Mouse (Mus musculus) neural tube, embryonic 10.5 days (tissue): ENCODE results near the gene Zfp352.
"Not testable (repeated sequence)": the region's sequence is repeated elsewhere in the genome, so short reads cannot be mapped to it uniquely, and the experiment has no call there.

ENCODE experiments used
- DNase-seq: peaks from one replicate; pipeline ENCODE4 v3.0.0-alpha.2; 2017; ENCODE audit warnings: low spot score; ENCODE audit errors: extremely low spot score

Zfp352 gene

GRCm38 (mm10) chr4:90218520-90218919 is at the start of gene Zfp352:
TSS of gene Zfp352 (plus strand) at chr4:90218820.
- no peak for DNase-seq

- DNase-seq = no peak
Measured at GRCm38 (mm10) chr4:90170890-90171483, 47.6 kb upstream of the Zfp352 start.

DNA sequence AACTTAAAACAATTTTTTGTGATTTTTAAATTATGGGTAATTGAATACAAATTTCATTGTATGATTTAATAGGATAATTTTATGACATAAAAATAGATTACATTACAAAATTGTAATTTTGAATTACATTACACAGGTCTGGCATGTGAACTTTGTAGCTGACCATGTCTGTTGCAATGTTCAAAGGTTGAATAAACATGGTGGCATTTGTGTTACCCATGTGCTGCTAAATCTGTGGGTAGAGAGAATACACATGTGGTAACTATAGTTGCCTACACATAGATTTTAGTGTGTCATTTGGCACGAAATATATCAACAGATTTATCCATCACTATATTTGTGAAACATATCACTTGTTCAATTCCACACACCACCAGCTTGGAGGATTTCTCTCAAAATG is 44.6 kb upstream of the Zfp352 start:
- DNase-seq = no peak

GRCm38 (mm10) chr4:90203421-90203820 is 15.2 kb upstream of the Zfp352 start:
- no peak for DNase-seq

GRCm38 (mm10) chr4:90211475-90211874 is 7.1 kb upstream of the Zfp352 start:
- no peak for DNase-seq

GRCm38 (mm10) chr4:90212076-90212475 is 6.5 kb upstream of the Zfp352 start:
- DNase-seq = no peak

DNA sequence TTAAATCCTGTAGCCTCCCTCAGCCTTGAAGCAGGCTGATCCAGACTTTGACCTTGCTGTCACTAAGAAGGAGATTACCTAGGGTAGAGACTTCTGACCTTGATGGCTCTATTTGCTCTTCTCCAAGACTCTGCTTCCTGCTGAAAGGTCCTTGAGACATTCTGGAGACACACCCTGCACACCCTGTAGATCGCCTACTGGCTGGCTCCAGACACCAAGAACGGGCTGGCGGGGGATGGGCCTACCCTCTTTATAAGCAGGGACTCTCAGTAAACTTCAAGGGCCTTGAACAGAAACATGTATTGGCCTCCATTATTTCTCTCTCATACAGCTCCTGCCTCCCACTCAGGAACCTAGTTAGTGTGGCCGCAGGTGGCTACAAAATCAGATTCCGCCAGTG is 17.0 kb downstream of the Zfp352 start:
- not testable (repeated sequence) for DNase-seq

GRCm38 (mm10) chr4:90269781-90270180 is 51.2 kb downstream of the Zfp352 start:
- DNase-seq = no peak
